Mouse (Mus musculus): Measurements from ENCODE around the gene Ebf1. TPM values are rescaled to one million over a fixed set of nuclear protein-coding genes. Genes with fewer than 3 reads are reported as not detected.

Gene Ebf1
- total RNA-seq, 2 experiments from 2014 or later = 4.2 to 4.6 TPM

DNA sequence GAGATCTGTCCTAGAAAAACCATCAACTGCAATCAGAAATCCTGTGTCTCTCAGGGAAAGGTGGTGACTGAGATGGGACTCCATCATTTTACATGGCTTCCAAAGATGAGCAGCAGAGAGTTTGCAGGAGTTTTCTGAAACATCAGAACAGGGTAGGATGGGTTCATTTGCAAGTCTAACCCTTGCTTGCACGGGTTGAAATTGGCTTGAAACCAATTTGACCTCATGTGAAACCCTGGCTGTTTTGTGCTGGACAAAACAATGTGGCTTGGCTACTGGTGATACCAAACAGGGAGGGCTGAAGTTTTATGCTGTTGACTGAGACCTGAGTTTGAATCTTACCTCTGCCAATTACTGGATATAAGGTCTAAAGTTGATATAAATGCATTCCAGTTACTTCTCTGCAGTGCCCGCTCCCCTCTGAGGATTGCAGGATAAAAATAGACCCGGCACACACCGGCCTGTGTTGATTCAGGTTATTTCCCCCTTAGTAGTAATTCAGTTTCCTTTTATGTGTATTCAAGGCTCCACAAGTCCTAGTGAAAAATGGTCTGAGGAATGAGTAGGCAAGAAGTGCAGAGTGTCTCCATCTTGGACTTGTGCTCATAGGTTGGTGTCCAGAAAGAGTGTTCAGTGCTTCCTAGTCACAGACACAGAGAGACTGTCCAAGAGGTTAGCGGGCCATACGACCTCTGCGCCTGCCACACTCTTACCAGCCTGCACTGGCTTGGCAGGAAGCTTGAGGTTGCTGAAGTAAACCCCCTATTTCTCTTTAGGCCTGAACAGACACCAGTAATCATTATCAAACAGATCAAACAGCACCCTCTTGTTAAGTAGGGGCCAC, 147.1 kb downstream of the Ebf1 start:
- intact Hi-C loops (cut with DNase I) = no loop called here
- DNase-seq (ENCODE audit: low spot score in 2 of 2) = no peak

DNA sequence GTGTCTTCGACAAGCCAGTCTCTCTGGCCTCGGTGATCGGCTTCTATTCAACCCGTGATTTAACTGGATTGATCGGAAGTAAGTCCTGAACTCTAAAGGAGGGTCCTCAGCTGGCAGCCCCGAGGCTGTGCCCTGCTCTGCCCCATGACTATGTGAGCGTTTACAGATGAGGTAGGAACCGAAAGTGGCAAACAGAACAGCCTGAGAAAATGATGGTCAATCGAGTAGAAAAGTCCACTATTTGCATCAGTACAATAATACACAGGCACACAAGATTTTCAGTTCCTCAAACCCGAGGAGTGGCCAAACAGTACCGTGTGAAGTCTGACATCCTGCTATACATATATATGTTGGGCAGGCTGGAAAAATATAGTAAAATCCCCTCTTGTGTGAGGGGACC, 147.9 kb downstream of the Ebf1 start:
- intact Hi-C loops (cut with DNase I) = no loop called here
- no peak for DNase-seq (ENCODE audit: low spot score in 2 of 2)

DNA sequence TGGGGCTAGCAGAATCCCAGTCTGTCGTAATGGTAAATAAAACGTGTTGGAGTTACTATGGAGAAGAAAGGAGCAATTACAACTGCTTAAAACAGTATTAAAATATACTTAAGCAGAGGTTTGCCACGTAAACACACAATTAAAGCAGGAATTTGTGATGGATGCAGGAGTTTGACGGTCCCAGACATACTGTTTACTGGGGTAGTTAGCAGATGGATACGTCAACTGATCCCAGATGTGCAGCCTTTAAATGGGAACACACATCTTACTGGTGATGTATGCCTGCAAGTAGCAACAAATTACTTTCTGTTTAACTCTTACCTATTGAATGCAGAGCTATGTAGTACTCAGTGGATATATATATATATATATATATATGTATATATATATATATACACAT, 149.1 kb downstream of the Ebf1 start:
- DNase-seq (ENCODE audit: low spot score in 2 of 2) = no peak
- intact Hi-C loops (cut with DNase I) = no loop called here

DNA sequence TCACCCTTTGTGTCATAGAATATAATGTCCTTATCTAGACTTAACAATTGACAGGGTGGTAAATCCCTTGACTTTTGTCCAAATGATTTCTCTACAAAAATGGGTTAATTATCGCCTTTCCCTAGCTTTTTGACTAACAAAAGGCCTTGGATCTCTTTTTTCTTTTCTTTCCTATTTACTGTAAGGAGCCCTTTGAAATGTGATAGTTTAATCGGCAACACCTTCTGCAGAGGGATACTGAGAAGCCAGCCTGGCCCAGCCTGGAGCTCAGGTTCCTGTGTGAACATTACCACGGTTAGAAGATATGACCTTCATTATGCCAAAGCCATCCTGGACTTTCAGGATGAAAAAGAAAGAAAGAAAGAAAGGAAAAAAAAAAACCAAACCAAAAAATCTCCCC, 150.2 kb downstream of the Ebf1 start:
- intact Hi-C loops (cut with DNase I) = no loop called here
- DNase-seq (ENCODE audit: low spot score in 2 of 2) = no peak

DNA sequence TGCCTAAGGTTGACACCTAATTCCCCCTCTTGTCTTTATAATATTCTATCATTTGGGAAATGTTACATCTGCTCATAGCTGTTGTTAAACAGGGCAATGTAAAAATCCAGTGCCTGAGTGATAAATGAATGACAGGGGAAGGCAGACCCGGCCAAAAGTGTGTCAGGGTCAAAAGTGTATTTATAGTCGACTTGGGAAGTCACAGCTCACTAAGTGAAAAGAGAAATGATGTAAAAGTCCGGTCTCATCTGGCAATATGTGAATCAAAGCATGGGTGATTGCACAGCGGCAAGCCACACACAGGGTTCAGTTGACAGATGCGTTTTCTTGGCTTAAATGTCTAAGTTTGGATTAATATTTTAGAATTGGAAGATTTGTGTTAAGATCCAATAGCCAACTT, 151.2 kb downstream of the Ebf1 start:
- no peak for DNase-seq (ENCODE audit: low spot score in 2 of 2)
- intact Hi-C loops (cut with DNase I) = no loop called here

DNA sequence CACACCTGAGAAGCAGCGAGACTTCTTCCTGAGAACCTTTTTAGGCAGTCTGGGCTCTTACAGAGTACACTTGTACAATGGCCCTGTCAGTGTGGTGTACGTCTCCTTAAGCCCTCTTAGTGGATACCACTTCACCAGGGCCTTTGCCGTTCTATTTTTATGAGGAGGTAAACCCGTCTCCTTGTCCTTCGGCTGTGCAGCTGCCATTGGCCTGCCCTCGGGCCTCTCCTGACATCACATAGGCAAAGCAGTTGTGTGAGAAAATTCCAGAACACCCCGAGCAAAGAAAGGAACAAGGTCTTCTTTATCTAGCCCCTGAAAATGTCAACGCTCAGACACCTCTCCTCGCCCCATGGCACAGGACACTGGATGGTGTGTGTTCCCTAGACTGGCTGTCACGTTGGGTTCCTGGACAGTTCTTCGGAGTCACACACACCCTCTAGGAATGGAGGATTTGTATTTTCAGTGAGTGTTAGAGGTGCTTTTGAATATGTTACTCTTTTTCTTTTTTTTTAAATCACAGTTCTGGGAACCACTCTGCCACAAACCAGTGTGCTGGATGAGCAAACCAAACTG, 154.0 kb downstream of the Ebf1 start:
- intact Hi-C loops (cut with DNase I) = no loop called here
- DNase-seq (ENCODE audit: low spot score in 2 of 2) = no peak

DNA sequence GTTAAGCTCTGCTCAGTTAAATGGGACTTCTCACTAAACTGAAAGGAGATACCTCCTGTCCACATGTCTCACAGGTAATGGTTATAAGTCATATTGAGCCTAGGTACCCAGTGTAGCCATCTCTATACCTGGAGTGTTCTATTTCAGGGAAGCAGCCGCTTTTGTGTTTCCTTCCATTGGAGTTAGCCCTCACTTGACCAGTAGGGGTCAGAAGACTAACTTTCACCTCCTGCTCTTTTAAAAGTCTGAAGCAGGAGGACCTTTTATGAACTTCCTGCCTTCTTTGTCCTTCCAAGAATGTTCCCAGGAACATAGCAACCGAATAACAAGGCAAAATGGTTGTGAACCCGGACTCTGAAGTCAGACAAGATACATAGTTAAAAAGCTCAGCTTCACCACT, 157.3 kb downstream of the Ebf1 start:
- DNase-seq (ENCODE audit: low spot score in 2 of 2) = no peak
- intact Hi-C loops (cut with DNase I) = no loop called here

DNA sequence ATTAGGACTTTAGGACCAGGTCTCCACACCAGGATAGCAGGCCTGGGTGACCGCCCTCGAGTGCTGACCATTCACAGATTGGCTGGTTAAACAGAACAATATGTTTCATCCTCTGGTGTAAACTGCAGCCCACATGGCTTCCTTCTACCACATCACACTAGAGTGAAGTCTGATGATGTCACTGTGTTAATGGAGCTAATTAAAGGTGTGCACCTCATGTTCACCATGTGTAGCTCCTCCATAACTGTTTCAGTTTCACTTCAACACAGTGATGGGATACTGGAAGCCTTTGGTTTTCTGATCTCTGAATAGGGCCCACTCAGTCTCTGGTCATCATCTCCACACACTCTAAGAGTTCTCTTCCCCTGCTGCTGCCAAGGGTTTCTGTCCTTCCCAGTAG, 158.4 kb downstream of the Ebf1 start:
- intact Hi-C loops (cut with DNase I) = no loop called here
- no peak for DNase-seq (ENCODE audit: low spot score in 2 of 2)

DNA sequence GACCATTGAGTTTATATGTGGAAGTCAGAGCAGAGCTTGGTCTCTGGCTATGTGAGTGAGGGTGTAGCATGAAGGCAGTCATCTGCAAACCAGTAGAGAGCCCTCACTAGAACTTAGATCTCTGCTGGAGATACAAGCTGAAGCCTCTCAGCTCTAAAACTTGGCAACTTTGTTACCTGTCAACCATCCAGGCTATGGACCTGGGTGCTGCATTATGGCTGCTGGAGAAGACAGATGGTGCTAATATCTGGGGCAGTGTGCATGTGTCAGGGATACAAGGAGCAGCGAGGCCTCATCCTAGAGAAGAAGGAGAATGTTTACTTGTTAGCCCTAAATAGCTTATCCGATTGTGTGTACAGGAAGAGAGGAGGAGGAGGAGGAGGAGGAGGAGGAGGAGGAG, 159.4 kb downstream of the Ebf1 start:
- DNase-seq (ENCODE audit: low spot score in 2 of 2) = no peak
- intact Hi-C loops (cut with DNase I) = no loop called here

DNA sequence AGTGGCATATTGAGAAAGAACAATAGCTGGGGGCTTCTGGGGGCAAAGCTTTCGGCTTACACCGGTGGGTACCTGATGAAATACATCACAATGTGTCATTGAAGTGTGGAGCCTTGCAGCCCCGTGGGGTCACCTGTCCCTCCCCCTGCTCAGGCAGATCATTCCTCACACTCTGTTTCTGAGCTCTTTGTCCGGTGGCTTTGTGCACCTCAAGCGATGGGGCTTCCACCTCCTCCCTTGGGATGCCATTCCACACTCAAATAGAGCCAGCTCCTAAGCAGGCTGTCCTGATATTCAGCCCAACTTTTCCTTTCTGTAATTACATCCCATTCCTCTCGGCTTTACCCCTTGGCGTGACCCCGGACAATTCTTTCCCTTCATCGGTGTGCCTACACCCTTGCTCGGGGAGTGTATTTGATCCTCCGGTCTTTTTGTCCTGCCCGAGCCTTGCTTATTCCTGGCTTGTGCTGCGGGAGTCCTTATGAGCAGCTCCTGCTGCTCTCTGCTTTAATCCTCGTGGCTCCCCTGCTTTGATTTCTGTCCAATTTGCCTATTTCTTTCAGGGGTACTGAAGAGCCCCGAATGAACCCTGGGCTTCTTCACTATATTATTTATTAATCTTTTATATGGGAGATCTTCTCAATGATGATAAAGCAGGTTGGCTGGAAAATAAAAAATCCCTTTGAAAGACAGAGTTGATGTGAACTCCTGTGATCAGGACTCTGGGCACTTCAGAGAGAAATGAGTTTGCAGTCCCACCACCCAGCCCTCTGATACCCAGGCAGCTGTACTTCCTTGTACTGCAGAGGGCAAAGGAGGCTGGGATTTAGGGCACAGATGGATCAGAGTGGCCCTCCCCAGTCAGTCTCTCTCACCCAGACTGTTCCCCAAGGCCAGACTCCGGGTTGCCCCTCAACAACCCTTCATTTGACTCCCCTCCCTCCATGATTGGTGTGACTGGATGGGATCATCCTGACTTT, 160.5 kb downstream of the Ebf1 start:
- no peak for DNase-seq (ENCODE audit: low spot score in 2 of 2)
- intact Hi-C loops (cut with DNase I) = no loop called here

DNA sequence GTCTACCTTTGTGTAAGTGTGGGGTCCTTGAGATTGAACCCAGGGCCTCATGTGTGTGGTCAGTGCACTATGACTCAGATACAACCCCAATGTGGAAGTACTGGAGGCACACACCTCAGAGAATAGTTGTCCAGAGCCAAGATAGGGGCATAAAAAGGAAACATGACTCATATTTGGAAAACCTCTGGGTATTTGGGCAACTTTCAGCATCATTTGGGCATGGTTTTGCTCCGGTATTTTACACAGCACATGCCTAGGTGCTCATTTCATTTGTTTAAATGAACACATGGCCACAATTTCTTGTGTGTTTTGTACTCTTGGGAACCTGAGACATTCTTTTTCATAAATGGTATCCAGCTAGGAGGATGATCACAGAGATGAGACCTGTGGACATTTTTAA, 161.9 kb downstream of the Ebf1 start:
- intact Hi-C loops (cut with DNase I) = no loop called here
- no peak for DNase-seq (ENCODE audit: low spot score in 2 of 2)

DNA sequence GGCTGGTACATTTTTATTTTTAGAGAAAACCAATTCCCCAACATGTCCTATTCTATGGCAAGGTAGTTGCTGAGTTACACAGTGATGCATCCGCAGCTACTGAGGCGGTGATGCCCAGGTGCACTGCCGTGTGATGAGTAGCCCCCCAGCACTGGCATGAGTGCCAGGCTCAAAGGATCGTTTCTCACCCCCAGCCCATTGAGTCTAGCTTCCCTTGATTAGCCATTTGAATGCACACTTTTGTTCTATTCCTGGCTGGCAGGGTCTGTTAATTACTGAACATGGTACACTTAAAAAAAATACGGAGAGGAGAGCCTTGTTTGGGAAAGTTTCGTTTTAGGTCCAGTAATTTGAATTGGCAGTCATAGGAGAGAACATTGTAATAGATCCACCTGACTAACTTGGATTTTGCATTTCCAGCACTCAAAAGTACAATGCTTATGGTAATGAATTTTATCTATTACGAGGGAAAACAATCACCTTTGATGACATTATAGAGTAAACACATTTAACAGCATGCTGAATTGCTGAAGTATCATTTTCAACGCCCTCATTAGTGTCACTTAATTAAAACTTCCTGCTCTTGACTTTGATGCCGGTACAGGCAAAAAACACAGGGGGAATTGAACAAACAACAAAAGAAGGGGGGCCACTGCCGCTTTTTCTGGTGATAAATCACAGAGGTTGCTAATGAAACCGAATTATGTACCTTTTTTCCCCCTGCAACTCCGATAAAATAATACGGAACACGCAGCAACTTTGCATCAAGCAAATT, 167.3 kb downstream of the Ebf1 start:
- no peak for DNase-seq (ENCODE audit: low spot score in 2 of 2)
- intact Hi-C loops (cut with DNase I) = loop anchor here (10.0 kb wide), 1 partner anchor 160 kb away; no protein-coding TSS in a partner anchor

DNA sequence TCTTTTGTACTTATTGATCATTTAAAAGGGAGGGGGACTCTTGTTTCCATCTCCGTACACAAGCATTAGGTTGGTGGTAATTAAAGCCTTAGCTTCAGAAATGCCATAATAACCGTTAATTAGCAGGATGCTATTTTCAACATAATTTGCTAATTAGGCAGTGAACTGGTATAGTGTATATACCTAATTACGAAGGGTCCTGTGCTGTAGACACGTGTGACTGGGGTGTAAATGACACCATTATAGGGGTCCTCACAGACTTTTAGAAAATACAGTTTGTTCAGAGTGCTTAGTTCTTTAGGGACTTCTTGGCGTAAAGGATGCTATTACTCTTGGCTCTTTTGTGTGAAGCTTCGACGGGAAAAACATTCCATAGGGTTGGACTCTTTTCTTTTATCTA, 167.9 kb downstream of the Ebf1 start:
- DNase-seq (ENCODE audit: low spot score in 2 of 2) = no peak
- intact Hi-C loops (cut with DNase I) = loop anchor here (10.0 kb wide), 1 partner anchor 160 kb away; no protein-coding TSS in a partner anchor

DNA sequence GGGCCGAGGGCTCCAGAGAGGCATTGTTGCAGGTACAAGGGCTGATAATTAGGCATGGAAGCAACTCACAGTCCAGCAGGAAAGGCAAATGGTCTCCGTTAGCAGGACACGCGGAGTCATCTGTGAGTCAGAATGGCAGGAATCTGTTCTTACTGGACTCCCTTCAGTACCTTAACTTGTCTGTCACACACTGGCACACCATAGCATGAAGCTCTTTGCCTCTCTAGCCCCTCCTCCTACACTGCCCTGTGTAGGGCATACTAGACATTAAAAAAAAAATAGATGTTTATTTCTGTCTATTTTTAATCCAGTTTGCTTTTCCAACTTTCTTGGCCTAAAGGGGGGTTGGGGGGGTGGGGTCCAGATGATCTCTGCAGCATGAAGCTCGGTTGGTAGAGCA, 168.4 kb downstream of the Ebf1 start:
- no peak for DNase-seq (ENCODE audit: low spot score in 2 of 2)
- intact Hi-C loops (cut with DNase I) = loop anchor here (10.0 kb wide), 1 partner anchor 161 kb away; no protein-coding TSS in a partner anchor

DNA sequence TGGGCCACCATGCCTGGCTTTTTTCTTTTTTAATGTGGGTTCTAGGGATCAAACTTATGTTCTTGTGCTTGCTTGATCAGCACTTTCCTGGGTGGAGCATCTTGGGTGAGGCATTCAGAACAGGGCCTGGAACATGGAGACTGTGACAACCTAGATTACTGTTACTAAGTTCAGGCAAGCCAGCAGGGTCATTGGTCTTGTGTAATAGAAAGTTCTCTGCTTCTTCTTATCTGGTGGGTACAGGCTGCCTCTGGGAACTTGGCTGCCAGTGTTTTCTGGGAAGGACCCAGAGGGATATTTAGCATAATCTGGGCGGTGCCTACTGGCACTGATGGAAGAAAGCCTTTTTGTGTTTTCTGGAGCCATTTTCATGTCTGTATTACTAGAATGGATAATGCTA, 170.9 kb downstream of the Ebf1 start:
- DNase-seq (ENCODE audit: low spot score in 2 of 2) = no peak
- intact Hi-C loops (cut with DNase I) = loop anchor here (10.0 kb wide), 1 partner anchor 163 kb away; no protein-coding TSS in a partner anchor

DNA sequence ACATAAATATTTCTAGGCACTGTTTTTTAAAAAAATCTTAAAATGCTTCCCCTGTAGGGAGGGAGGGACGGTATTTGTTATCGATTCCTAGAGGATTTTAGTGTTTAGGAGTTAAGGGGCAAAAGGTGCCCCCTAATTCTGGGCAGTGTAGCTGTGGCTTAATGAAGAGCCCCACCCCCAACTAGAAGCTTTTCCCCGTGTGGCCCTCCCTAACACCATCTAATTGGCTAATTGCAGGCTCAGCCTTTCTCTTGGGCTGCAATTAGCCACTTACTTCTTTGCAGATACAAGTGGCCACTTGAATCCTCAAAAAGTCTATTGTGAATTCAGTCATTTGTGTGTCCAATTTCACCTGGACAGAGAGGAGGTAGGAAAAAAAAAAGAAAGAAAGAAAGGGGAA, 175.7 kb downstream of the Ebf1 start:
- intact Hi-C loops (cut with DNase I) = no loop called here

DNA sequence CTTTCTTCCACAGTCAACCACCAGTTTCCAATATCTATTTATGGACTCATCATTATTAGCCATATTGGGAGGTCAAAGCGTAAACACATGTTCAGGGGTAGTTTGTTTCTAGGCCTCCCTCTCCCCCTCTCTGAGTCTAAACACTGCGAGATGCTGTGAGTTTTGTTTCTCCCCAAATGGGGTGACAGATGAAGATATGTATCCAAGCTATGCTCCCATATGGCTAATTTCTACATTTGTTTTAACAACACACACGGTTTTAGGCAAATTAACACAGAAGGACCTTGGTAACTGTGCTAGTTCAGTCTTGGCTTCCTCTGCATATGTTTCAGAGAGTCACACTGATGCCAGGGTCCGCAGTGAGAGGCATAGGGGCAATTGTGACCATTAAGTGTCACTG, 177.8 kb downstream of the Ebf1 start:
- DNase-seq (ENCODE audit: low spot score in 2 of 2) = no peak

More for the DNA sequence above, 175.7 kb downstream of the Ebf1 start:
- DNase-seq (ENCODE audit: low spot score in 2 of 2) = no peak

DNA sequence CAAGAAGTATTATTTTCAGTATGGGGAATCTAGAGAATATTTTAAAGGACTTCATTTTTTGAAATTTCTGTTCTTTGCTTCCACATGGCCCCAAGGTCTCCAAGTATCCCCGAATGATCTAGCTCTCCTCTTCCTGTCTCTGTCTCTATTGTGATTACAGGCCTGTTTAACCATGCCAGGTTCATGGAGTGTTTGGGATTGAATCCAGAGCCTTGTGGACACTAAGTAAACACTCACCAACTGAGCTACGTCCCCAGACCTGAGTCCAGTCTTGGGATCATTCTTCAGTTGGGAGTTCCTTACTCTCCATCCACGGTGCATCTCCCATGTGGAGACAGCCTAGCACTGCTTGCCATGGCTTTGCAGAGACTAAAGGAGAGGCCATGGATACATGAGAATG, 178.7 kb downstream of the Ebf1 start:
- intact Hi-C loops (cut with DNase I) = no loop called here
- no peak for DNase-seq (ENCODE audit: low spot score in 2 of 2)

More for the DNA sequence above, 177.8 kb downstream of the Ebf1 start:
- intact Hi-C loops (cut with DNase I) = no loop called here

DNA sequence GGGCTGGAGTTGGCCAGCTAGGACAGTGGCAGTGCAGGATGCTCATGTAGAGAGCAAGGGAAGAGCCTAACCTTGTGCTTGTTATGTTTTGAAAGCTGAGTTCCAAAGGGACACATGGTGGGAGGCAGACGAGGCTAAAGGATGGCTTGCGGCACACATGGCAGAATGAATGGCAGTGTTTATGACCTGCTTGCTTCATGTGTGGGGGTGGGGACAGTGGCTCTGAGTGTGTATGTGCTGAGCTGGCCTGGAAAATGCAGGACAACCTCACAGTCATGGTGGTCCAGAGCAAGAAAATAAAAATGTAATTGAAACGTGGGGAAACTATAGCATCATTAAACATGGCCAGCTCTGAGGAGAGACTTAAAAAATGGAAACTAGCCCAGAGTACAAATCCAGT, 181.2 kb downstream of the Ebf1 start:
- intact Hi-C loops (cut with DNase I) = no loop called here
- no peak for DNase-seq (ENCODE audit: low spot score in 2 of 2)
